Mouse (Mus musculus) midbrain, embryonic 12.5 days (tissue): ENCODE measurements around the gene Cldn3. TPM values are rescaled to one million over a fixed set of nuclear protein-coding genes. Genes with fewer than 3 reads are reported as not detected.
"Not testable (repeated sequence)": the region's sequence is repeated elsewhere in the genome, so short reads cannot be mapped to it uniquely, and the experiment has no call there.

ENCODE experiments used
- ATAC-seq: fragments of 200-750 bp; cut with Nextera tagmentation; 2 replicates; pipeline ENCODE4 v1.8.0; 2017; ENCODE audit warnings: low read depth, moderate TSS enrichment, moderate library complexity; ENCODE audit not compliant: low FRiP score
- H3K27ac ChIP-seq: fragments of 300-500 bp; sonication (generic); replicated peaks from 2 replicates; pipeline ENCODE4 v1.5.1; 2016; ENCODE audit warnings: mild to moderate bottlenecking
- H3K27me3 ChIP-seq: fragments of 300-500 bp; sonication (generic); 2 replicates; pipeline ENCODE4 v1.6.1; 2016; ENCODE audit warnings: mild to moderate bottlenecking
- H3K36me3 ChIP-seq: fragments of 300-500 bp; sonication (generic); 2 replicates; pipeline ENCODE4 v1.6.1; 2016
- H3K4me1 ChIP-seq: fragments of 300-500 bp; sonication (generic); 2 replicates; pipeline ENCODE4 v1.6.1; 2016
- H3K4me2 ChIP-seq: fragments of 300-500 bp; sonication (generic); replicated peaks from 2 replicates; pipeline ENCODE4 v1.6.1; 2016; ENCODE audit warnings: mild to moderate bottlenecking, moderate library complexity
- H3K4me3 ChIP-seq: fragments of 300-500 bp; sonication (generic); 2 replicates; pipeline ENCODE4 v1.5.1; 2016; ENCODE audit warnings: mild to moderate bottlenecking
- H3K9ac ChIP-seq: fragments of 300-500 bp; sonication (generic); replicated peaks from 2 replicates; pipeline ENCODE4 v1.6.1; 2016; ENCODE audit warnings: mild to moderate bottlenecking, moderate library complexity
- H3K9me3 ChIP-seq: fragments of 300-500 bp; sonication (generic); 2 replicates; pipeline ENCODE4 v1.6.1; 2016; ENCODE audit warnings: mild to moderate bottlenecking
- WGBS: fragments of 180-500 bp; shearing (Covaris S2); methylation state at CpG from one replicate; pipeline ENCODE4 v1.1.7; 2016; 5-methylcytosine and 5-hydroxymethylcytosine counted together
- polyA plus RNA-seq: library from polyadenylated mRNA; unstranded; fragments of >200 nt; fragmentation: Nextera tagmentation; extraction: Ambion mirVana; gene quantifications from 2 replicates; pipeline ENCODE4 v1.2.1, GENCODE M21; 2016

Cldn3 gene
- polyA plus RNA-seq = 2.3 and 2.8 TPM in 2 replicates

- Histone ChIP-seq H3K9ac (0 out of 2 replicates have a peak within 1 kb of the TSS, but pooled peaks have one; percentile 17), H3K27ac (no peak within 1 kb of the TSS)
- WGBS = 1% methylated on average over 25 of the region's 25 CpGs
Observed at GRCm38 (mm10) chr5:134985633-134986297, at the start of gene Cldn3. TSS of gene Cldn3 (plus strand) at chr5:134986214.

GRCm38 (mm10) chr5:134936626-134937185 is 49.3 kb upstream of the Cldn3 start:
- 92% methylated on average over 6 of the region's 6 CpGs for WGBS
- ATAC-seq = no peak
- Histone ChIP-seq H3K4me1 (peaks cover 5% of the 10 kb centered on the region), H3K36me3 (no peaks in the 10 kb centered on the region), H3K9ac (no peak overlapping the region), H3K9me3 (no peaks in the 10 kb centered on the region), H3K27ac (no peak overlapping the region), H3K27me3 (no peaks in the 10 kb centered on the region), H3K4me3 (no peak overlapping the region), H3K4me2 (no peak overlapping the region)

More at GRCm38 (mm10) chr5:134985633-134986297, at the start of gene Cldn3:
- H3K4me2 ChIP-seq = peak within 1 kb of the TSS; percentile 44
- H3K27me3 ChIP-seq = peaks cover 64% of the 10 kb centered on the region
- peaks cover 28% of the 10 kb centered on the region for H3K4me1 ChIP-seq
- H3K9me3 ChIP-seq = no peaks in the 10 kb centered on the region
- H3K36me3 ChIP-seq = no peaks in the 10 kb centered on the region
- peak within 1 kb of the TSS; percentile 28 for H3K4me3 ChIP-seq
- ATAC-seq = peak; percentile 38; the same call in 1 of the 2 replicates

DNA sequence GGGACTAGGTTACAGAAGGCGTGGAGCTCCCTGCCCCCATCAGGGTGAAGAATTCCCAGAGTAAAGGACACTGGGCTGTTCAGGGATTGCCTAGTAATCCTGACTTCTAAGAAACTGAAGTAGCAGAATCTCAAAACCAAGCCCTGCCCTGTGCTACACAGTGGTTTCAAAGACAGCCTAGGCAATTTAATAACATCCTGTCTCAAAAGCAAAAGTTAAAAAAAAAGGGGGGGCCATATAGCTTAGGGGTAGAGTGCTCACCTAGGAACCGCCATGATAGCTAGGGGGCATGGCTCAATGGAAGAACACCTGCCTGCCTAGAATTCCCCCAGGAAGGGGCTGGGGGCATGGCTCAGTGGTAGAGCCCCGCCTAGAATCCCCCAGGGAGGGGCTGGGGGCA is 46.9 kb upstream of the Cldn3 start:
- no peak overlapping the region for H3K4me2 ChIP-seq
- WGBS = 65% methylated on average over 3 of the region's 3 CpGs
- no peaks in the 10 kb centered on the region for H3K9me3 ChIP-seq
- no peak for ATAC-seq
- no peak overlapping the region for H3K27ac ChIP-seq
- no peaks in the 10 kb centered on the region for H3K4me1 ChIP-seq
- H3K4me3 ChIP-seq = no peak overlapping the region
- H3K27me3 ChIP-seq = peaks cover 9% of the 10 kb centered on the region; the same call in 1 of the 2 replicates
- H3K36me3 ChIP-seq = no peaks in the 10 kb centered on the region
- H3K9ac ChIP-seq = no peak overlapping the region

DNA sequence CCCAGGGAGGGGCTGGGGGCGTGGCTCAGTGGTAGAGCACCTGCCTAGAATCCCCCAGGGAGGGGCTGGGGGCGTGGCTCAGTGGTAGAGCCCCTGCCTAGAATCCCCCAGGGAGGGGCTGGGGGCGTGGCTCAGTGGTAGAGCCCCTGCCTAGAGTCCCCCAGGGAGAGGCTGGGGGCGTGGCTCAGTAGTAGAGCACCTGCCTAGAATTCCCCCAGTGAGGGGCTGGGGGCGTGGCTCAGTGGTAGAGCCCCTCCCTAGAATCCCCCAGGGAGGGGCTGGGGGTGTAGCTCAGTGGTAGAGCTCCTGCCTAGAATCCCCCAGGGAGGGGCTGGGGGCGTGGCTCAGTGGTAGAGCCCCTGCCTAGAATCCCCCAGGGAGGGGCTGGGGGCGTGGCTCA is 46.5 kb upstream of the Cldn3 start:
- H3K9me3 ChIP-seq, H3K36me3 ChIP-seq, ATAC-seq, H3K4me2 ChIP-seq, H3K4me3 ChIP-seq, H3K4me1 ChIP-seq, H3K9ac ChIP-seq, H3K27ac ChIP-seq: not testable (repeated sequence)
- 88% methylated on average over 3 of the region's 7 CpGs for WGBS
- H3K27me3 ChIP-seq = peaks cover 13% of the 10 kb centered on the region; the same call in 1 of the 2 replicates

DNA sequence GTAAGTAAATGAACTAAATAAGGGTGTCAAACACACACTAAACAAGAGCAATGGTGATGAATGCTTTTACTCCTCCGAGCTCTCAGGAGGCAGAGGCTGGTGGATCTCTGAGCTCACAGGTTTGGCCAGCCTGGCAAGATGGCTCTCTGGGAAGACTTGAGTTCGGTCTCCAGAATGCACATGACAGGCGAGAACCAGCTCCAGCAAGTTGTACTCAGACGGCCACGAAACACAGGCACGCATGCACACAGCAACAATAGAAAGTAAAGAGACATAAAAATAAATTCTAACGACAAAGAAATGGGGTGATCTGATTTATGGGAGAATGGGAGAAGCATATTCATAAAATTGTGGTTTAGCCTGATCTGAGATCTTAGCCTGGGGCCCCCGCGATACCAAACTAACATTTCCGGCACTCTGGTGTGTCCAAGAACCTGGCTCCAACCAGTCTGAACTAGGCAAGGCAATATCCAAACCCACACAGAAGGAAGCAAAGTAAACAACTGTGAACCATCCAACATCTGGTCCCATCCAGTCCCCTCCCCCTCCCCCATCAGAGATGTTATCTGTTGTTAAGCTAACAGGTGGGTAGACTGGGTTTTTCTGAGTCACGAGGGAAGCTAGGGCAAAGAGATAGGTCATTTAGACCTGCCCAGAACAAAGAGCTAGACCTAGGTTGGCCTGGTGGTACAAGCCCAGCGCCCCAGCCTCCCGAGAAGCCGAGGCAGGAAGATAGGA is 44.4 kb upstream of the Cldn3 start:
- no peak overlapping the region for H3K4me2 ChIP-seq
- H3K4me3 ChIP-seq = no peak overlapping the region
- H3K9ac ChIP-seq = no peak overlapping the region
- no peaks in the 10 kb centered on the region for H3K9me3 ChIP-seq
- ATAC-seq = no peak
- H3K27ac ChIP-seq = no peak overlapping the region
- H3K27me3 ChIP-seq = peaks cover 33% of the 10 kb centered on the region
- peaks cover 5% of the 10 kb centered on the region; the same call in 1 of the 2 replicates for H3K4me1 ChIP-seq
- no peaks in the 10 kb centered on the region for H3K36me3 ChIP-seq
- WGBS = 87% methylated on average over 14 of the region's 14 CpGs

GRCm38 (mm10) chr5:134942740-134943139 is 43.3 kb upstream of the Cldn3 start:
- no peak for ATAC-seq
- Histone ChIP-seq H3K4me3 (no peak overlapping the region), H3K27me3 (peaks cover 44% of the 10 kb centered on the region), H3K27ac (no peak overlapping the region), H3K9ac (no peak overlapping the region), H3K4me2 (no peak overlapping the region), H3K36me3 (no peaks in the 10 kb centered on the region), H3K9me3 (no peaks in the 10 kb centered on the region), H3K4me1 (peaks cover 10% of the 10 kb centered on the region; the same call in 1 of the 2 replicates)
- WGBS = 88% methylated on average over 2 of the region's 2 CpGs

- WGBS = 77% methylated on average over 5 of the region's 5 CpGs
- no peak overlapping the region for H3K9ac ChIP-seq
- H3K36me3 ChIP-seq = no peaks in the 10 kb centered on the region
- peaks cover 49% of the 10 kb centered on the region for H3K27me3 ChIP-seq
- no peak for ATAC-seq
- no peak overlapping the region for H3K4me2 ChIP-seq
- no peaks in the 10 kb centered on the region for H3K9me3 ChIP-seq
- H3K4me3 ChIP-seq = no peak overlapping the region
- H3K4me1 ChIP-seq = peaks cover 10% of the 10 kb centered on the region; the same call in 1 of the 2 replicates
- H3K27ac ChIP-seq = no peak overlapping the region
Observed at GRCm38 (mm10) chr5:134944179-134944578, 41.8 kb upstream of the Cldn3 start.

DNA sequence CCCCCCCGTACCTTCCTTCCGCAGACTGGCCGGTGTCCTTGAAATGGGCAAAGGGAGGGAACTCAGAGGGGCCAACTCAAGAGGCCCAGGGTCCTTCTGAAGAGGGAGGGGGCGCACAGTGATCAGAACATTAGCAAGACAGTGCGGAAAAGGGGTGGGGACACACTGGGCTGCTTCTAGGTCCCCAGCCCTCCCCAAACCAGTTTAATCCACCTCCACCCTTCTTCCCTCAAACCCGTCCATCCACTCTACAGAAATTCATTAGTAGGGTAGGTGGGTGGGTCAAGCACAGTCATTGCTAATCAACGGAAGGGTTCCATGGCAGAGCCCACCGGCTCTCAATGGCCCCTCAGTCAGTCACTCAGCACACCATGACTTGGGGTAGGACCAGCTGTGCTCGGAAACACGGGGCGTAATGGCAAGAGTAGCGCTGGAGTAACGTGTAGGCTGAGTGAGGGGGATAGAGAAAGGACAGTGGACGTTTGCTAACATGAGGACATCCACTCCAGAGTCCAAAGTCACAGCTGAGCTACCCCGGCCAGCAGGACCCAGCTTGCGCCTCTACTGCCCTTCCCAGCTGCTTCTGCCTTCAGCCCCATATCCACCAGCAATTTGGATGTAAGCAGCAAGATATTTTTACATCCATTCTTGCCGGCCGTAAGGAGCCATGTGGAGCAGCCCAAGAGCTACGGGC is 40.6 kb upstream of the Cldn3 start:
- H3K4me3 ChIP-seq = no peak overlapping the region
- no peak for ATAC-seq

DNA sequence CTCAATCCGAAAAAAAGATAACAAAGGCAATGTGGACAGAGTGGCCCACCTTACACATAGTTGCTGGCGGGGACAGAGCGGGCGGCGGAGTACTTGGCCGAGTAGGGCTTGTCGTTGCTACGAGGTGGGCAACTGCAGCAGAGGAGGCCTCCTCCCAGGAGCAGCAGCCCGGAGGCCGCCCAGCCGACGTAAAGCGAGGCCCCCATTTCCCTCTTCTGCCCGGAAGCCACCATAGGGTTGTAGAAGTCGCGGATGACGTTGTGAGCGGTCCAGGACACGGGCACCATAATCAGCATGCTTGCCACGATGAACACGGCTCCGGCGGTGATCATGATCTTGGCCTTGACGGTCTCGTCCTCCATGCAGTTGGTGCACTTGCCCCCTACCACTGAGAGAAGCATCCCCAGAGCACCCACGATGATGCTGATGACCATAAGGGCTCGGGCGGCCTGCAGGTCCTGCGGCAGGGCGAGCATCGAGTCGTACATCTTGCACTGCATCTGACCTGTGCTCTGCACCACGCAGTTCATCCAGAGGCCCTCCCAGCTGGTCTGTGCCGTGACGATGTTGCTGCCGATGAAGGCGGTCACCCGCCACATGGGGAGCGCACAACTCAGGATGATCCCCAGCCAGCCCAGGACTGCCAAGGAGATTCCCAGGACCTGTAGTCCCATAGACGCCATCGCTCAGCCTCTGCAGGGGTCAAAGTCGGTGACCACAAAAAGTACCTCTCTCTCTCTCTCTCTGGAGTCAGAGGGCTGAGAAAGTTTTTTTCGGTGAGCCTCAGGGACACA is 39.8 kb upstream of the Cldn3 start:
- Histone ChIP-seq H3K9me3 (no peaks in the 10 kb centered on the region), H3K4me1 (peaks cover 10% of the 10 kb centered on the region; the same call in 1 of the 2 replicates), H3K27ac (no peak overlapping the region), H3K4me2 (peak overlapping the region; percentile 21), H3K27me3 (peaks cover 51% of the 10 kb centered on the region), H3K4me3 (no peak overlapping the region), H3K9ac (no peak overlapping the region), H3K36me3 (no peaks in the 10 kb centered on the region)
- 19% methylated on average over 43 of the region's 43 CpGs for WGBS
- ATAC-seq = no peak

More for the DNA sequence above, 40.6 kb upstream of the Cldn3 start:
- Histone ChIP-seq H3K4me1 (peaks cover 10% of the 10 kb centered on the region; the same call in 1 of the 2 replicates), H3K36me3 (no peaks in the 10 kb centered on the region), H3K9ac (no peak overlapping the region), H3K4me2 (no peak overlapping the region), H3K27ac (no peak overlapping the region), H3K27me3 (peaks cover 49% of the 10 kb centered on the region), H3K9me3 (no peaks in the 10 kb centered on the region)
- 48% methylated on average over 18 of the region's 19 CpGs for WGBS

DNA sequence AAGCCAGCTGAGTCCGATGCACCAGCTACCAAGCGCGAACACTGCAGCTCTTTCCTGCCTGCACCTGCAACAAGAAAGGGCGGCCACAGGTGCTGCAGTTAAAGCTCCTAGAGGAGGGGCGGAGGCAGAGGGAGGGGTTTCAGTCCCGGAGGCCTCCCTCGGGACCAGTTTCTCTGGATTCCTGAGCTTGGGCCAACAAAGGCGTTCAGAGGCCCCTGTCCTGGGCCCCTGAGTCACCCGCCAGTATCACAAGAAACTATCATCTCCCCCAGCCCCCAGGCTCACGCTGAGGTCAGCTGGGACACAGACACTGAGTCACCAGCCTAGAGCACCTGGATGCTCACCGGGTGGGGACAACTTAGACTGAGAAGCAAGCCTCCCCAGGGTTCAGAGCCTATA is 39.2 kb upstream of the Cldn3 start, which contains the start of gene Cldn4:
Gene Cldn4, minus strand, starts transcription at position 78 of the 399 bp plus-strand sequence.
- Histone ChIP-seq H3K4me1 (peaks cover 10% of the 10 kb centered on the region; the same call in 1 of the 2 replicates), H3K27me3 (peaks cover 56% of the 10 kb centered on the region), H3K9me3 (no peaks in the 10 kb centered on the region), H3K36me3 (no peaks in the 10 kb centered on the region), H3K27ac (no peak within 1 kb of the TSS), H3K4me2 (peak within 1 kb of the TSS; percentile 21), H3K9ac (no peak within 1 kb of the TSS), H3K4me3 (no peak within 1 kb of the TSS)
- ATAC-seq = no peak
- WGBS = 2% methylated on average over 11 of the region's 11 CpGs
